Mouse (Mus musculus): ENCODE measurements around the gene Clstn2. TPM values are rescaled to one million over a fixed set of nuclear protein-coding genes. Genes with fewer than 3 reads are reported as not detected.

The Clstn2 gene
- polyA plus RNA-seq, 1 experiment from 2014 or later = 0.05 TPM

DNA sequence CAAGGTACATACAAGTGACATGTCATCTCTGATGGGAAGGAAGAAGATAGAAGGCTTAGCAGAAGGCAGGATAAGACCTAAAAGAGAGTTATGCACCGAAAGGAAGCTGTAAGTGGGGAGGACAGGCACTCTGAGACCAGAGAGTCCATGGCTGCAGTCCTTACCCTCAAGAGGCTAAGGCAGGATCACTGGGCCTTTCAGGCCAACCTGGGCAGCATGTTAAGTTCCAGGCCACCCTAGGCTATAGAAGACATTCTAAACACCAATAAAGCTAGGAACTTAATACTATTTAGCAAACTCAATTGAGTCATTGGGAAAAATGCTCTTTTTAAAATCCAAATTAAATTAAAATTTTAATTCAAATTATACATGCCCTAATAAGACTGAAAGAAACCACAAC lies 258.0 kb downstream of the Clstn2 start:
- no peak for DNase-seq (ENCODE audit: low spot score)

DNA sequence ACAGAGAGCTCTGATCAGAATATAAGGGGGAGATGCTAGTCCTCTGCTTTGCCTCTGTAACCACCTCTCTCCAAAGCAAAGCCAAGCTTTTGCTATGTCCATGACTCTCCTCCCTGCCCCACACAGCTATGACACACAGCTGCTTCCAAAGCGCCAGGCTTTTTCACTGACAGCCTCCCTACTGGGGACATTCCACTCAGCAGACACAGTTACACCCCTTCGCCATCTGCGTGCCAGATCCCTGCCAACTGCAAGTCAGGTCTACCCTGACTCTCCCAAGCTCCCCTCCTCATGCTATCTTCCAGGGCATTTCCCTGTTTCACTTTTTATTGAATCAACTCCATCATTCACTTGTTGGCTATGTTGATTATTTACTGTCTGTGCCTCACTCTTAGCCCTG lies 259.1 kb downstream of the Clstn2 start:
- no peak for DNase-seq (ENCODE audit: low spot score)

DNA sequence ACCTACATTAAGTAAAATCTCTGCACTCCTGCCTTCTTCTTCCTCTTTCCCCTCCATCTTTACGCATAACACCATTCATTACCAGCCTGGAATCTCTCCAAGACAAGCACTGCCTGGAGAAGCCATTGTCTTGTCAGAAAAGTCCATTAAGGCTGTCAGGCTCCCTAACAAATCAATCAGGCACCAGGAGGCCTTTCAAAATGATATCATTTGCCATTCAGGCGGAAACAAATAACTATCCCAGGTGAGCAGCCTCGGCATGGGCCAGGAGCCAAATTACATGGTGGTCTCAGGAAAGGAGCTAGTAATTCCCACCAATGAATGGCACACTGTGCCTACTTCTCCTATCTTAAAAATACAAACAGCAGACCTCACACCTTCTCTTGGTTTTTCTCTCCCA lies 260.6 kb downstream of the Clstn2 start:
- DNase-seq (ENCODE audit: low spot score) = no peak

DNA sequence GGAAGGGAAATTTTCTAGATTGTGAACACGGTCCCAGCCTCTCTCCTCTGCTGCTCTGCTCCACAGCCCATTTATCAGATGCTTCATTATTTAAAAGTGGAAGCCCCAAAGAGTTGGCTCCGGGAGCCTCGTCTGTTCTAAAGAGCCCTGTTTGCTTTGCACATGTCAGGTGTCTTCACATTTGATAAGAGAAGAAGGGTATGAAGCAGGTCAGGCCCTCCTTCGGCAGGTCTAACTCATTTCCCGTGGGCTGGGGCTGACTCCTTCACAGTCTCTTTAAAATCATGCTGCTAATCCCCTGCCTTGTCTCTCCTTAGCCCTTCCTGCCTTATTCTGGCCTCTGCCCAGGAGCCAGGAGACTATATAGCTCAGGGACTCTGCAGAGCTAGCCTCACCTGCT lies 263.6 kb downstream of the Clstn2 start:
- no peak for DNase-seq (ENCODE audit: low spot score)

DNA sequence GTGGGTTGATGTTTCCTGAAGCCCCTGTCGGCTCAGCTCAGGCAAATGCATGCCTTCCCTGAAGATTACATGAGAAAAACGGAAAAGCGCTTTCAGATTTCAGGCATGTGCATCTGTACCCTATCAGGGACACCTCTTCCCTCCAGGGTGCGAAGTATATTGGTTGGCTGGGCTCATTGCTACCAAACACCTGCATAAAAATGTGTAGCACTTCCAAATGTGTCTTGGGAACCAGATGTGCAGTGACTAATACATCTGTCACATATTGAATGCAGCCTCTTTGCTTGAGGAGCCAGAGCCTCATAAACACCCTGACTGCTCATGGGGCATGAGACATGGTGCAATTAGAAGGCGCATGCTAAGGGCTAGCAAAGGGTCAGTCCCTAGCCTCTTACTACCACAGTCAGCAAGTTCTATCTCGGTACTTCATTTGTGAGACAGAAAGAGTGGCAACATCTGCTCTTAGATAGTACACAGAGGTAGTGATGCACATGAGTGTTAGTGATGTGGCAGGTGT lies 267.7 kb downstream of the Clstn2 start:
- DNase-seq (ENCODE audit: low spot score) = no peak

DNA sequence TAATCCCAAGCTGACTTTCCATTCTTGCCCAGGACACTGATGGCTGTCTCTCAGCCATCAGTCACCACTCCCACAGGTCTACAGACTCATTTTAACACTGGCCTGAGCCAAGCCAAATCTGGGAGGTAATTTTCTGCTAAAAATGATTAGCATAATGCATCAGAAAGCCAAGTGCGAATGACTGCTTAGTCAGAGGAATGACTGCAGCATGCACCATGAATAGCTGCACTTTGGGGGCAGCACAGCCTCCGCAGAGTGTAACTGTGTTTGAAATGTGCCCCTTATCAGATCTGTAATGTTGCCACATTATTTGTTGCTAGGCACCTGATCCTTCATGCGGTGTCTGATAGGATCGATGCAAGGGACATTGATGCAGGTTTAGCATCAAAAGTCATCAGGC lies 269.9 kb downstream of the Clstn2 start:
- DNase-seq (ENCODE audit: low spot score) = no peak

DNA sequence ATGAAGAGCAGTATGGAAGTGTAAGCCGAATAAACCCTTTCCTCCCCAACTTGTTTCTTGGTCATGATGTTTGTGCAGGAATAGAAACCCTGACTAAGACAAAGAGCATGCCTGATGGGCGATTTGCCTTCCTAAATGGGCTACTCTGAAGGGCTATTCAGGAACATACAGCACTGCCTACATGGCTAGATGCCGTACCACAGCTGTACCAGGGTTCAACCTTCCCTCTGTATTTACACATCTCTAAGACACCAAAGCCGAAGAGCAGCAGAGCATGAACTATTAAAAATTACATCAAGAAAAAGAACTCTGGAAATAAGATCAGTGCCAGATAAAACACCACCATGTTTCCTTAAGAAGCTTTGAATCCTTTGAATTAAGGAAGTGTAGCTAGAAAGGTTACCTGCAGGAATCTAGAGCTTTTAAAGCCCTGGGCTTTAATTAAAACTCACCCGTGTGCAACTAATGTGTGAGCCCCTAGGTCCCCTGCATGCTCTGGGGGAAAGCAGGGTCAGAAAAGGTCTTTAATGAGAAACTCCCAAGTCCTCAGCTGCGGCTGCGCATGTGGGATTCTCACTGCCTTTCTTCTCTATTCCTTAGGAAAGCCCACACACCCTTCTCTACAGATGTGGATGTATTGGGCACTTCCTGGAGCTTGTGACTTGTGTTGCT lies 277.2 kb downstream of the Clstn2 start:
- DNase-seq (ENCODE audit: low spot score) = no peak

DNA sequence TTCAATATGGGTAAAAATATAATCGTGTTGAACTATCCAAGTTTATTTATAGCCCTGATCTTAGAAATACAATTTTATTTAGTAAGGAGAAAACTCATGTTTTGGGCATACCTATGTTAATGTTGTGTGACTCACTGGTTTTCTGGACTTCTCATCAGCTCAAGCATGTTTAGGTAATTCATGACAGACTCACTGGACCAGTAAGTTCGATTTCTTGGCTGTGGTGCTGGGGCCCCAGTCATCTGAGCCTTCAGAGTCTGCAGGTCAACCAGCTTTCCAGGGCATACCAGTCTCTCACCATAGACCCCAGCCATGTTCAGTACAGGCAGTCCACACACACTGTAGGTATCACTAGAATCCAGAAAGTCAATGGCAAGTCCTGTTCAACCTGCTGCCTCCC lies 279.3 kb downstream of the Clstn2 start:
- no peak for DNase-seq (ENCODE audit: low spot score)

DNA sequence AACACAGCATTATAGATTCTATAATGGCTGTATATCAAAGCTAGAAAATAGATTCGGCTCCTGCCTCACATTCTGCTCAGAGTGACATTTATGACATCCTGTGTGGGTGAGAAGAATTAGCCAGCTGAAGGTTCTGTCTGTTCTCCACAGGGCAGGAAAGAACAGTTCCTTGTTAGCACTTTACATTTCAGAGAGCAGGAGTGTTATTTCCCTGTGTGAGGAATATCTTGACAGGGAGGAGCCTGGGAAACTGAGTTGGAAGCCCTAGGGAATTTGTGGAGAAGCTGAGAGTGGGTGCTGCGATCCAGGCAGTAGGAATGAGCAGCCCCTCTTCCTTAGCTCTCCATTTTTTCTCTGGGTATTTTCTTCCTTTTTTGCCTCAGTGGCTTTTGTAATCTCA lies 286.4 kb downstream of the Clstn2 start:
- no peak for DNase-seq (ENCODE audit: low spot score)

DNA sequence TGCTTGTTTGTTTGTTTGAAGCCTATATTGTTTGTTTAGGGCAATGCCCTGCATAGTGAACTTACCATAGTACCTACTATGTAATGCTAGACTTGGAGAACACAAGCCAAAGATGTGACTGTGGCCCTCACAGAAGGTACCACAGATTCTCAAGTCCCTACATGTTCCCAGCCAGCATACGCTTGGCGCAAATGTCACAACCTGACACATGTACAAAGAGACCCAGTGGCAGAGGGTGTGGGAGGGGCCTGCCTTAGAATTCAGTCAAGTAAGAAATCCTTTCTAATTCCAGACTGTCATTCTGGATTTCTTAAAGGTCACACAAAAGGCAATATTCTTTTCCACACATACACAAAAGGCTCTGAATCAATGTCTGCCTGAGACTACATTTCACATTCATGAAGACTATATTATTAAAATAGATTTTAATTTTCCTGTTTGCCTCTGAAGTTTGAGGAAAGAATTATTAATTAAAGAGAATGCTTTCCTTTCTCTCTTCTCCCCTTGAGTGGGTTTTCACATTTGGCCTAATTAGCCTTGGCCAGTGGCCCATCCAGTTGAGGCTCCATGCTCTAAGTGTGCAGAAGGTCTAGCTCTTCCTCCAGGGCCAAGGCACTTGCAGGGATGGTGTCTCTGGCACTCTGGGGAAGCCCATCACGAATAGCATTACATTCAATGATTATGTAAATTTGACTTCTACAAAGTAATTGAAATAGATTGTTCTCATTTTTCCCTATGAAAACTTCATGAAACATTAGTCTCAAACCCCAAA lies 305.1 kb downstream of the Clstn2 start:
- DNase-seq (ENCODE audit: low spot score) = no peak

DNA sequence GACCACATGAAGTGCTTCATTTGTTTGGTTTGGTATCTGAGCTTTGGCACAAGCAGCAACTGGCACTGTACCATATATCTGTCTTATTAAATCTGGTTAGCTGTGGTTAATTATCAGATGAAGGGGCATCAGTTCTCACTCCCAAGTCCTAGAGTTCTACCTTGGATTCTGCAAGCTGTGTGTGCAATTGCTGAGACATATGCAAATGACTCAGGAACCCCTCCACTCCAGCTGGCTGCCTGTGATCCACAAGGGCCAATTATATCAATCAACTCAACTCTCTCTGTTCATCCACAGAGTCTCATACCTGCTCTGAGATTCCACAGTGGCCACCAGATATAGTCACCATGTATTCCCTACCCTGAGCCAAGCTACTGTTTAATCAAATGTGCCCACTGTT lies 315.3 kb downstream of the Clstn2 start:
- no peak for DNase-seq (ENCODE audit: low spot score)

DNA sequence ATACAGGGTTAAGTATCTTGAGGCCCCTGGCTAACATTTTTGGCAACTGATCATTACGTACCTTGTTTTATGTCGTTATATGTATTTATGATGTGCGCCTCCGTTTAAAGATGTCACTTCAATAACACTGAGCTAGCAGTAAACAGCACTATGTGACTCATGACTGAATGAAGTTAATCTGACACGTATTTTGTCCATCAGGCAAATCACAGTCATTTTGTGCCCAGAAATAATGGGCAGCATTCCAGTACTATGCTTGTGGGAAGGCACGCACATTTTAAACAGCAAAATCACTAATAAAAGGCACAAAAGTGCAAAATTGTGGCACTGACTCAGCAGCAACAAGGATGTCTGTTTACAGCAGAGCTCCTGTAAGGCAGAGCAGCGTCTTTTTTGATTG lies 316.0 kb downstream of the Clstn2 start:
- DNase-seq (ENCODE audit: low spot score) = no peak

DNA sequence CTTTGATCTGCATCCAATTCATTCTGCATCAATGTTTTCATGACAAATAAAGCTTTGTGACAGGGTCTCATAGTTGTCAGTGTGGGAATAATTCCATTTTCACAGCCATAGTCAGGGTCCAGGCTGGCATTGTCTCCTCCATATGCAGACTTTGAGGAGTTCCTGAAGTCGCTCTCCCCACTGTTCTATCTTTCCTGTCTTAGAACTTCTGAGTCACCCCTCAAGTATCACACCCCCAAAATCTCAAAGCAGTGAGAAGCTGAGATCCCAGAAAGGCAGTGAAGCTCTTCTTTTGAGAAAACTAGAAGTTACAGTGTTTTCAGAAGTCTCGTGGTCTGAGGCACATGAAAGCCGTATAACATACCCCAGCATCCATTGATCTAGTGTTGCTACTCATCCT lies 320.1 kb downstream of the Clstn2 start:
- no peak for DNase-seq (ENCODE audit: low spot score)

DNA sequence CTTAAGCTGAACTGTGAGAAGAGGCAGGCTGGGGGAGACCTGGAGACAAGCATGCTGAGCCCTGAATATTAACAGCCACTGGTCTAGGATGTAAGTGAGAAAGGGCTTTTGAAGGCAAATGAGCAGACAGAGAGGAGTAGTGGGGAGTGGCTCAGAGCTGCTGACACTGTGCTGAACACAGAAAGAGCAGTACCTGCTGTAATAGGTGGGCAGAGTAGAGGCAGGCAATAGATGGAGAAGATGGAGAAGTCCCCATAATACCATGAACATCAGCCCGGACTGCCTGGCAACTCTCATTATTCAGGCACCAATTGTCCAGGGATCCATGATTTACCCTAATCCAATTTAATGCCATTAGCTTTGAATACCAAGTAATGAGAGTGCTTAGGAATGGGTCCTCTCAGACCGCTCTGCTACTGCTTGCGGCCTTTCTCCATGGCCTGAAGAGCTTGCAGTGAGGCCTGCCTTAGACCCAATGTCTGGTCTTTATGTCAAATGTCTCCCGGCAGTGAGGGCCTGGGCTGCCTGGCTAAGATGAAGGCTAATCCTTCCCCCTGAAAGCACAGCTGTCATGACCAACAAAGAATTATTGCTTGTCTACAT lies 329.0 kb downstream of the Clstn2 start:
- DNase-seq (ENCODE audit: low spot score) = no peak

DNA sequence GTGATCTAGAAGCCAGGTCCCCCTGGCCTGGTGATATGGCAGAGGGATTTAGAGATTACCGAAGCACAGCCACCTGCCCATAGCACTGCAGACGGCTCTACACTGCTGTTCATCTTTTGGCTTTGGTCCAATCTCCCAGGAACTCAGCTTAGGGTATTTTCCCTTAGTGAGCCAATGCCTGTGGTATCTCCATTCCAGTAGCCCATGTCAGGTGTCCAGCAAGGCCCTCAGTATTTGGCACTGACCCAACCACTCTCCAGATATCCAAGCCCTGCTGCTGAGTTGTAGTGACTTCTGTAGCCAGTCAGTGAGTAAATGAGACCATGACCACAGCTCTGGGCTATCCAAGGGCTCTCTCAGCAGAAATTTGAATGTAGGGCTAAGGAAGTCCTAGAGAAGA lies 330.0 kb downstream of the Clstn2 start:
- no peak for DNase-seq (ENCODE audit: low spot score)

DNA sequence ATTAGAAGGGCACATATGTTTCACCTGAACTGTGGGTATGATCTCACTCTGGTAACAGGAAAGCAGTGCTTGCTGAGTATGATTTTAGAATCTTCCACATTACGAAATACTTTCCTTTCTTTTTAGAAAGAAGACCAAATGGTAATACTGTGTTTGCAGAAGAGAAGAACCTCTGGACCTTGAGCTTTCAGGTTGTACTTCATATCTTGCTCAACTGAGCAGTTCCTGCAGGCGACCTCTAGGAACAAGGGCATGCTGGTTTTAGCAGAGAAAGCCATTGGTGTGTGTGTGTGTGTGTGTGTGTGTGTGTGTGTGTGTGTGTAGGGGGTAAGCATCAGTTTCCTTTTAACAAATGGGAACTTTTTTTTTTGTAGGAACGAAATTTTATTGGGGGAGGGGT lies 333.0 kb downstream of the Clstn2 start:
- no peak for DNase-seq (ENCODE audit: low spot score)

DNA sequence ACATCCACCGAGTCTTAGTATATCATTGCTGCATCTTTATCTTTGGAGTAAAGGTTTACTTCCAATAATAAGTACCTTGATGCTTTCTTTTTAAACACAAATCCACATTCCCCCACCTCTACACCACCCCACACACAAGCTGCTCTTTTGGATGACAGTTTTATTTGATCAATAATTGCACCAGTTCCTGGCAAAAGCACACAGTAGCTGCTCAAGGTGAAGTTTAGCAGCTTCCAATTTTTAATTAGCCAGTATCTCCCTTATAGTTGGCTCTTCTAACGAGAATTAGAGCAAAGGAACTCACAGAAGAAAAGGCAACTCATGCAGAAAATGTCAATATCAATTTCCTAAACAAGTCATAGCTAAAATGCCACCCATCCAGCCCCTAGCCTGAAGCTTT lies 334.0 kb downstream of the Clstn2 start:
- no peak for DNase-seq (ENCODE audit: low spot score)

DNA sequence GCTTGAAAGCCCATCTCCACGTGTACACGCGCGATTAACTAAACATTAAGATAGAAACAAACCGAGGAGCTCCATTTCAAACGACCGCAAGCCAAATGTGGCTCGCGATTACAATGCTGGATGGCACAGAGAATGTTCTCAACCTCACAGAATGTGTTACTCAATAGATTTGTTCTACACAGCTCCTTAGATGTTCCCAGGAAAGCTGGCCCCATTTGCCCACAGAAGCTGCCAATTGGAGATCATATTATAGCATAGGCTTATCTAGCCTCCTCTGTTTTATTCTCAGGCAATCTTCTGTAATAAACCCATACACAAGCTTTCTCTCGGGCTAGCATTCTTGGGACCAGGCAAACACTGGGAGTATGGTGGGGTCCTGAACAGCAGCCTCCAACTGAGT lies 334.9 kb downstream of the Clstn2 start:
- DNase-seq (ENCODE audit: low spot score) = no peak

DNA sequence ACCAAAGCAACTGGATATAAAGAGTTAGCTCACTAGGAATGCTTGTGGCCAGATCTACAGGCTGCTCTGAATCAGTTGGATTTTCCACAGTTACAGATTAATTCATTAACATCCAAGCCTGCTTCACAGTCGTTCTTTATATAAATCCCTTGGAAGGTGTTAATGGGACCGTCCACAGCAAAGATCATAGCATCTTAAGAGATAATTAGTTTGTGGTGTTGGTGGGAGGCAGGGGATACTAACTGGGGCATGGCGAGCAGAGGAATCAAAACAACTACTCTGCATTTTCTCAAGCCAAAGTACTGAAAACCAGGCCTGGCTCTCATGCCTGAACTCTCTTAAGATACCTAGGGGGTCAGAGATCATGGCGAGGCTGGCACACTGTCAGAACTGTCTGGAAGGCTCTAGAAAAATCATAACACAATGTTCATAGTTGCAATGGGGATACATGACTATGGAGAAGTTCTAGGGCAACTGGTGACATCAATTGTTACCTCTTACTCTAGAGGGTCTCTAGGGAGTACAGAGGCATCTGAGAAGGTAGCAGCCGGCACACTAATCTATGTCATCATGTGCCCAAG lies 336.2 kb downstream of the Clstn2 start:
- DNase-seq (ENCODE audit: low spot score) = no peak

DNA sequence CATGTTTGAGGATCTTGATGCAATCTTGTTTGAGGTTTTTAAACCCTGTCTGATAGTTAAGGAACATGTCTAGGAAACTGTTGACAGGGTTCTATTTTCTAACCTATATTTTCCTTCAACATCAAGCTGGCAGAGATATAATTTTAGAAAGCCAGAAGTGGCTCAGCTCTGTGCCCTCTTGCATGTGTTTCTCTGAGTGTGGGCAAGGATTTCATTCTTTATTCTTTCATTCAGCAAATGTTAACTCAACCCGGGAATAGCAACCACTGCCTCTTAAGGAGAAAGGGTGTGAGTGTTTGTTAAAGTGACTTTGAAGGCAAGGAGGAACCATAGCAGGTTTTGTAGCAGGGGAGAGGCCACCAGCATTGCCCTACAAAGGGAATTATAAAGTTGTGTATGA lies 337.7 kb downstream of the Clstn2 start:
- DNase-seq (ENCODE audit: low spot score) = no peak

DNA sequence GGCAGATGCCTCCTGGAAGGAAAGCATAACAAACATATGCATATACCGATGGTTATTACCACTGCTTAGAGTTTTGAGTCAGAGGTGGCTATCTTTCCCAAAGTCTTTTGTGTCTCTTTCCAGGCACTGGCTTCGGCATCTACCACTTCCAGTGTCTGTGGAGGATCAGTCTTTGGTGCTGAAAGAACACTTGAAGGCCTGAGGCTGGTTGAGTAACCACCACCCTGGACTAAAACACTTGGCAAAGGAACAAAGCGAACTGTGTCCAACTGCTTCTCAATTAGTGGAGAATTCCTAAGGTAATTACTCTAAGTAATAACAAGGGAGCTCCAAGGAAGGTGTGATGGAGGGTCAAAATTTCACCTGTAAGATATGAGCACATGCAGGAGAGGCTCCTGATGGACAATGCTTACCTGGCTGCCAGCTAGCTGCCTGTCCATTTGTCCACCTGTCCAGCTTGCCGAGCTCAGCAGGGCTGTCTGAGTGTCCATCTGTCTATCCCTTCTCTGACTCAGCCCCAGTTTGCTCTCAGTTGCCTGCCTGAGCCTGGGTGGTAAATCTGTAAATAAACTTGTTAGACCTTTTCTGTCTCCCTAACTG lies 346.1 kb downstream of the Clstn2 start:
- DNase-seq (ENCODE audit: low spot score) = no peak

DNA sequence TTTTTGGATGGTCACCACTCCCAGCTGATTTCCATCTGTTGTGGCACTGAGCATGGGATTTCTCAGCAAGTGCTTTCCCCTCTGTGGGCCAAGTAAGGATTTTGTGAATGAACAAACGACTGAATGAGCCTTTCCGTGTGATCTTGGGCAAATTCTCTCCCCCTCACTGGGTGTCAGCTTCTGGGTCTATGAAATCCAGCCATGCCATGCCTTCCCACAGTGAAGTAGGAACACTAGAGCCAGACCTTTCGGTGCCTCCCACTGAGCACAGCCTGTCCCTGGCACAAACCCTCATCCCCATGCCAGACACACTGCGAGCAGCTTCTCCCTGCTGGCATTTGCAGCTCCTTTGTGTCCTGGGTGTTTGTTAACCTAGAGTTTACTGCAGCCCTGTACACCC lies 347.3 kb downstream of the Clstn2 start:
- no peak for DNase-seq (ENCODE audit: low spot score)
